Mouse (Mus musculus): Measurements from ENCODE around the gene Ttyh1.

Gene Ttyh1

DNA sequence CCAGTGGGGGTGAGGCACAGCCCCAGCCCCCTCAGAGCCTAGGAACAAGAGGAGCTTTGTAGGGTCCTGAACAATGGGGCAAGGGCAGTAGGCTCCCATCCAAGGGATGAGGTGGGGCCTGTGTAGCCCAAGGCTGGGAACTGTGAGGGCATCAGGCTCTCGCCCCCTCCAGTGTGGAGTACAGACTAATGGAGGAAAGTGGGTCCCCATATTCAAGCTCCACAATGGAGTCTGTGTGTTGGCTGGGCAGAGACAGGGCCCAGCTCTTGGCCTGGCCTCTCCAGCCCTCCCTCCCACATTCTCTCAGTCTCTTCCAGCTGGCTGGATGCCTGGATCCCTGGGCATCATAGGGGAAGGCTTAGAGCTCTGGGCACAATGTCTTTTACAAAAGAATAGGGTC lies 4.5 kb downstream of the Ttyh1 start:
- no peak for DNase-seq

DNA sequence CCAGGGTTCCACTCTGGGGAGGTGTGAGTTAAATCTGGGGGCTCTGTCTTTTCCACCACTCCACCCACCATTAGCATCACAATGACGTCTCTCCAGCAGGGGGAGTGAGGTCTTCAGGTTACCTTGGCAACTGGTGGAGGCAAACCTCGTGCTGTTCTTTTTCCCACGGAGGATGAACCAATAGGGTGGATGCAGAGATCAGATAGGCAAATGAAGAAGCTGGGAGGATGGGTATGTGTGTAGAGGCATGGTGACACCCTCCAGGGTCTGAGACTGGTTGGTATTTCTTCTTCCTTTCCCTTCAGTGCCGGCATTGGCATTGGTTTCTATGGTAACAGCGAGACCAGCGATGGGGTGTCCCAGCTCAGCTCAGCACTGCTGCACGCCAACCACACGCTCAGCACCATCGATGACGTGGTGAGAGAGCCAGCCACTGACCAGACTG lies 5.1 kb downstream of the Ttyh1 start:
- DNase-seq, result no peak

DNA sequence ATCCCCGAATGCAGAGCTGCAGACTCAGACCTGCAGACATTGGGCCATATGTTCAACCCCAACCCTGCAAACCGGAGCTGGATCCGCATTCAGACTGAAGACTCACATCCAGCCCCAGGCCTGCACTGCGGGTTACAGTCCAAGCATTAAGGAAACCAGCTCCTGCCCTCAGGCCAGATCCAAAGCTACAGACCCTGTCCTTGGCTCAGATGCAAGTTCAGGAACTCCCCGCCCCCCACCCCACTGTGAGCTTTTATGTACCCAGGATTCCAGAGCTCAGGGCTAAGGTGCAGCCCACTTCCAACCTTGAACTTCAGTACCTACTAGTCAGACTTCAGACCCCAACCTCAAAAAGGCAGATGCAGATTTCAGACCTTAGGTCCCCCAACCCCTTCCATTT lies 5.6 kb downstream of the Ttyh1 start:
- no peak for DNase-seq

DNA sequence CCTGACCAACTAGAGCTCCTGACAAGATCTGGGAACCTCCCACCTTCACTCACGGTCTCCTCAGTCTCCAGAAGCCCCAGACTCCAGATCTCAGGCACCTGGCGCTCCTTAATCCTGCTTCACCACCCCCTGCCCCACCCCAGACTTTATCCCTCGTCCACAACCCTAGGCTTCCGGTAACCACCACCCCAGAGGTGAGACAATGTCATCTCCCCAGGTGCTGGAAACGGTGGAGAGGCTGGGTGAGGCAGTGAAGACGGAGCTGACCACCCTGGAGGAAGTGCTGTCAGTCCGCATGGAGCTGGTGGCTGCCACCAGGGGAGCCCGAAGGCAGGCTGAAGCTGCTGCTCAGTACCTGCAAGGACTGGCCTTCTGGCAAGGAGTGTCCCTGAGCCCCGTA lies 6.1 kb downstream of the Ttyh1 start:
- no peak for DNase-seq

DNA sequence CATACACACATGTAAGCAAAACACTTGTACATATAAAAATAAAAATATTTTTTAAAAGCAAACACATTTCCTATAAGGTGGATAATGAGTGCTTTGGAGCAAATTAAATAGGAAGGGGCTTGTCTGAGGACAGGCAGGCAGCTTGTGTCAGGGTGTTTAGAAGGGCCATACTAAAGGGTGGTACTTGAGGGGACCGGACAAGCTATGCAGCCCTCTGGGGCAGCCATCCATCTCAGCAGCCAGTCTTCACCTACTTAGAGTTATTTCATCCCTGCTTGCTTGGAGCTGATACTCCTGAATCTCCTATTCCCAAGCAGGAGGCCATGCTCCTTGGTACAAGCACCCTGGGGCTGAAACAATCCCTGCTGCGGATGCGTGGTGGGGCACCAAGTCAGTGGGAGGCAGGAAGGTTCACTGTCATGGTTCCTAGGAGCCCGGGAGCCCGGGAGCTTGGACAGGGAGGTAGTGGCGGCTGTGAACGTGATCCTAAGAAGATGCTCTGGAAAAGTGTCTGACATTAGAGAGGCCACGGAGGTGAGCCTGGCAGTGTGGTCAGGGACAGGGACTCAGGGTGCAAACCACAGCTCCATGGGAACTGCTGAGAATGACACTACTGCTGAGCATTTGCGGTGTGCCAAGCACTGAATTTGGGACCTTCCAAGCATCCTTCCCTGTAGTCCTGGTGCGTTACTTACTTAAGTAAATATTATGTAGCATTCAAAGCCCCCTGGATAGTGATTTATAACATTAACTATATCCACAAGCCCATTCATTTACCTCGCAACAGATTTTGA lies 8.0 kb downstream of the Ttyh1 start:
- DNase-seq, result no peak

DNA sequence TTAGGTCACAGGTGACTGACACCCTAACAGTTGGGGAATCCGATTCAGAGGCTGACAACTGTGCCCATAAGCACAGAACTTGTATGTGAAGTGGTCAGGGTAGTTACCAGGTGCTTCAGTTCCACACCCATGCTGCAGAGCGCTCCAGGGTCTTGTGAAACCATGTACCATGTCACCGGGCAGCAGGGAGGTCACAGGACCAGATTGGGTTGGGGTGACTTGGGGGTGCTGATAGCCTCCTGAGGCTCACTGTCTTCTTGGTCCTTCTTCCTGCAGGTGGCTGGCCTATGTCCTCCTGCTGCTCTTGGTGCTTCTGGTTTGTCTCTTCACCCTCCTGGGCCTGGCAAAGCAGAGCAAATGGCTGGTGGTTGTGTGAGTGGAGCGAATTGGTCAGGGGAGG lies 8.7 kb downstream of the Ttyh1 start:
- no peak for DNase-seq

DNA sequence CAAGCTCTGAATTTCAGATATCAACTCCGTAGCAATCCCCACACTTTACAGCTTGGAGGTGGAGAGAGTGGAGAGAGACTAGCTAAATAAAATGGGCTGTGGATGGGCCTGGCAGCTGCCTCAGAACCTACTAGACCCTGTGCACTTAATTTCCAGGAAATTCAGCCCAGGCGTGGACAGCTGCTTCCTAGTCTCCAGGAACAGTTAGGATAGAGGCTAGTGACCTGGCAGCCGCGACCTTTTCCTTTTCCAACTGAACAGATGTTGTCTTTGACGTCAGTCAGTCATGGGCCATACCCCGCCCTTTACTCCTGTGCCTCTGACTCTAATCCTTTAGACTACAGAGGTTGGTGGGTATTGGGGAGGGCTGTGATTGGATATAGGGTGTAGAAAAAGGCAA lies 9.7 kb downstream of the Ttyh1 start:
- no peak for DNase-seq

DNA sequence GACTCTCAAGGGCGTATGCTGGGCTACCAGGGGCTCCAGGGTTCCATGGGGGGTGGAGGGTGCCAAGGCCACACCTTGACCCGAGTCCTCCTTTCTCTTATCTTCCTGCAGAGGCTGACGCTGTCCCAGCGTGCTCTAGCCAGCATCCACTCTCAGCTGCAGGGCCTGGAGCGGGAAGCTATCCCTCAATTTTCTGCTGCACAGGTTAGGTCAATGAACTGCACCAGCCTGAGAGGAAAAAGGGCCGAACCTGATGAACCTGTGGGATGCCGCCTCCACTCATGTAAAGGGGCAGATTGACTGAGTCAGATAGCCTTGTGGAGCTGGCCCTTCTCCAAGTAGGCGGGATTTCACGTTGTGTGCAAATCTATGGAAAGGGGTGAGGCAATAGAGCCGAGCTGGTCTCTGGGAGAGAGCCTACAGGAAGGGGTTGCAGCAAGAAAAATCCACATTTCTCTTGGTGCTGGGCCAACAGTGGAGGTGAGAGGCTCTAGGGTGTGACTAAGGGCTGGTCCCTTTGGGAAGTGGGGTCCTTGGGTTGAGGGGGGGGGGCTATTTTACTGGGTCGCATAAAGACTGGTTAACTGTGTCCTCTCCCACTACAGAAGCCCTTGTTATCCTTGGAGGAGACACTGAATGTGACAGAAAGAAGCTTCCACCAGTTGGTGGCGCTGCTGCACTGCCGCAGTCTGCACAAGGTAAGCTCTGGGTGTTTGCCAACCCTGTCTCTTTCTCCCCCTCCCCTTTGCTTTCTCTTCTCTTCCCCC lies 11.7 kb downstream of the Ttyh1 start:
- peak; percentile 82 to 94 for DNase-seq

DNA sequence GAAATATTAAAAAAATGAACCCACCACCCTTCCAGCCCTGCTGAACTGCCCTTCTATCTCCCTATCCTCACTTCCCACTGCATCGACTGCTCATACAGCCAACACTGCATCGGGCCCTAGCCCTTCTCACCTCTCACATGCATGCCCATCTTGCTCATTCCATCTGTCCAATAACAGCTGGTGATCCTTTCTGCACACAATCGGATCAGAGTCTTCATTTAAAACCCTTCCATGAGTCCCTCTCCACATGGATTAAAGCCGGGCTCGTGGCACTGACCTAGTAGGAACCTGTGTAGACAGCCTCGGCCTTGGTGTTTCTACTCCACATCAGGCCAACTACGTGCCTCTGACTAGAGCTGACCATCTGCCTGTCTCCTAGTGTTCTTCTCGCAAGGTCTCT lies 12.8 kb downstream of the Ttyh1 start:
- DNase-seq, result no peak

DNA sequence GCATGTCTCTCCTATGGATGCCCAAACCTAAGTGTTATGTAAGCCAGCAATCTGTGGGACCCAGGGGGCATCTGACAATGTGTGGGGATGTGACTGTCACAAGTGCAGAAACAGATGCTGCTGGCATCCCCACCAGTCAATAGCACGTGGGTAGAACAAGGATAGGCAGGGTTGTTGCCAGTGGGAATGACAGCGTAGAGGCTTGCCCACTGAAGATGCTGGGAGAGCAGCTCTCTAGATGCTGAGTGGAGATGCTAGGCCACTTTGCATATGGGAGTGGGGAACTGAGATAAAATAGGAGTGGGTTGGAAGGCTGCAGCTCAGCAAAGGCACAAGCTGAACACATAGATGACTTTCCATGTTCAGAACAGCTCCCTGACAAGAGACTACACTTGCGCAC lies 13.4 kb downstream of the Ttyh1 start:
- no peak for DNase-seq

DNA sequence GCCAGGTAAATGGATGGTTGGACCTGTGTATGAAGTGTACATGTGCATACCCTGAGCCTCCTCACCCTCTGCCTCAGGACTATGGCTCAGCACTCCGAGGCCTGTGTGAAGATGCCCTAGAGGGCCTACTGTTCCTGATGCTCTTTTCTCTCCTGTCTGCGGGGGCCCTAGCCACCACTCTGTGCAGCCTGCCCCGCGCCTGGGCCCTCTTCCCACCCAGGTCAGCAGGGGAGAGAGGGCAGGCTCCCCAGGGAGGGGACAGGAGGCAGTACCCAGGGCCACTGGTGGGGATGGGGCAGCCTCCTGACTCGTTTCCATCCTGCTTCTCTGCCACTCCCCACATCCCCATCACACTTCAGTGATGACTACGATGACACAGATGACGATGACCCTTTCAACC lies 13.8 kb downstream of the Ttyh1 start:
- DNase-seq, result no peak

DNA sequence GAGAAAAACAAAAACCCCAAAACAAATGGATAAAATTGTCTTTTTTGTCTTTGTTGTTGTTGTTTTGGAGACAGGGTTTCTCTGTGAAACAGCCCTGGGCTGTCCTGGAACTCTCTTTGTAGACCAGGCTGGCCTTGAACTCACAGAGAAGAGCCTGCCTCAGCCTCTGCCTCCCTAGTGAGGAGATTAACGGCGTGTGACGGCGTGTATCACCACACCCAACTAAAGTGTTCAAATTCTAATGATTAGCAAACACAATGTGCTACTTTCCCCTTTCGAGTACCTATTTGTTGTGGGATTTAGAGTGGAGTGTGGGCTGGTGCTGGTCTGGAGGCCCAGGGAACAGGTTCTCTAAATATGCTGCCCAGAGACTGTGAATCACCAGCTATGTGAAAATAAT lies 15.7 kb downstream of the Ttyh1 start:
- DNase-seq, result no peak

DNA sequence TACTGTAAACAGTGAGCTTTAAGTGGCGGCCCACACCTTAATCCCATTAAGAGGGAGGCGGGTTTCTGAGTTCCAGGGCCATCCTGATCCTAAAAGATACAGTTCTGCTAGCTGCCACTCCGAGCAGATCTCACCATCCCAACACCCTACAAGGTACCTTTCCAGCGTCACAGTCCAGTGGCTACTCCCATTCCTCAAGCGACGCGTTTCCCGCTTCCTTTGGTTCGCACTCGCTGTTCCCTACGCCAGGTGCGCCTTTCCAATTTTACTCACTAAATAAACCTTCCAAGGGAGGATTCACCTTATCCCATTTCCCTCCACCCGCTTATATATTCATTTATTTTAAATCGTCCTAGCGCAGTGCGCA lies 17.2 kb downstream of the Ttyh1 start:
- DNase-seq, result no peak

DNA sequence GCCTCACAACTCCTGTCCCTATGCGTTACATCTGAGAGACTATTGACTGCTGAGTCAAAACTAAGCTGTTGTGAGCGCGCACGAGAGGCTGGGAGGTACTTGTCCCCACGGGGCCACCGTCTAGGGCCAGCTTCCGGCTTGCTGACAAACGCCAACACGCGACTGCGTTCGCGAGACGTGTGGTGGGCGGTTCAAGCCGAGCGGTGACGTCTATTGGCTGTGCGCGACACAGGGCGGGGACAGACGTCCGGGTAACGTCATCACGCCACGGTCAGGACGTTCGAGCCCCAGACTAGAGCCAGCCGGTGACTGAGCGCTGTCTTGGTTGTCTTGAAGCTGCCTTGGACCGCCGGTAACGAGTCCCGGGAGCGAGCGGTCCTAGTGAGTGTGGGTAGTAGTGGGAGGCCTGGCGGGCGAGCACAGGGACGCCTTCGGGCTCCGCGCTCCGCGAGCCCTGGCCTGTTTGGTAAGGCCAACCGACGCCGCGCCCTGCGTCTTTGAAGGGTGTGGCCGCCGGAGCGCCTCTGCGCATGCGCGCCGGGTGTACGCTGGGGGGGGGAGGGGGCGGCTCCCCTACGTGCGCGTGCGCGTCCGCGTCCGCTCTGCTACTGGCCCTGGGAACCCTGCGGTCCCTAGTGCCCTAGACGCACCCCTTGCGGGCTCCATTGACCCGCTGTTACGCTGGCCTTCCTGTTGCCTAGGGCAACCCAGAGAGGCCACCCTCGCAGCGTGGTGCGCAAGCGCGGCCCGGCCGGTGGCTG lies 17.7 kb downstream of the Ttyh1 start, which contains the start of gene Leng8:
Leng8 (plus strand) TSS at position 269 of the 761 bp plus-strand sequence.
- peak; percentile 99 for DNase-seq

DNA sequence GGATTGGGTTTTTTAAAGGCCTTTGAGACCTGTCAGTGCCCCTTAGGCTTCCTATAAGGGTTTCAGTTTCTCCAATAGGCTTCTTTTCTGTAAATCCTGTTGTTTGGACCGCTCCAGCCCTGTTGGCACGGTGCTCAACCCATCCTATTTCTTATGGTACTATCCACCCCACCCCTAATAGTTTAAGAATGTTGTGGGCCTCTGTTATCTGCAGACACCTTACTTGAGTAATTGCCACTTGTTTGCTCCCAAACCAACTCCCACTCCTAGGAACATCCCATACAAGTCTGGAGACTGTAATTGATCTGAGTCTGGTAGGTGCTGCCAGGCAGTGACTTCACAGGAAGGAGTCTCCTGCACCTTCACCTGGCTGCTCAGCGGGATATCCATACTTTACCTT lies 18.5 kb downstream of the Ttyh1 start:
- no peak for DNase-seq

DNA sequence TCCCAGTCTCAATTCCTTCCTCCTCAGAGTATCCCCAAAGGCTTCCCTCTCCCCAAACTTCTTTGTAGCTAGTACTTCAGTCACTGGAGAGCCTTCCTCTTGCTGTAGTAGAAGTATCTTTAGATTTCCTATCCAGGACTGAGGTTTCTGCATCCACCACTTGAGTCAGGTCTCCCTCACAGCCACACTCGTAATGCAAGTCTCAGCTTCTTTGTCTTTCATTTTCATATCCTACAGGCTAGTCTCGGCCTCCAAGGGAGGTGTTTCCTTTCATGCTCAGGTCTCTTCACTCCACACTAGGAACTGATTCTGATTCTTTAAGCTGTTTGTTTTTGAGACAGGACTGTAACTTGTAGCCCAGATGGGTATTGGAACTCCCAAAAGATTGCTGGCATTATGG lies 19.0 kb downstream of the Ttyh1 start:
- no peak for DNase-seq

DNA sequence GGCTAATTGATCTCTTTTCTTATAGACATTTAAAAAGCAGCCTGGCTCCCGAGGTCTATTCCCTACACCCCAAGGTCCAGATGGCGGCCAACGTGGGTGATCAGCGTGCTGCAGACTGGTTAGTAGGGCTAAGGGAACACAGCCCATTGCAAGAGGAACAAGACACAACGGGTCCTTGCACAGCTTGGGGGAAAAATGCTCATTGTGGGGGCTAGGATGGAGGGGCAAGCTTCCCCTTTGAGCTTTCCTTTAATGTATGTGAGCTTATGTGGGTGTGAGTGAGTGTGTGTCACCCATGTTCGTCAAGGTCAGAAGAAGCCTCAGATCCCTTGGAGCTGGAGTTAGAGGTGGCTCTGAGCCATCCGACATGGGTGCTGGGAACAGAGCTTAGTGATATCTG lies 19.5 kb downstream of the Ttyh1 start:
- no peak for DNase-seq

DNA sequence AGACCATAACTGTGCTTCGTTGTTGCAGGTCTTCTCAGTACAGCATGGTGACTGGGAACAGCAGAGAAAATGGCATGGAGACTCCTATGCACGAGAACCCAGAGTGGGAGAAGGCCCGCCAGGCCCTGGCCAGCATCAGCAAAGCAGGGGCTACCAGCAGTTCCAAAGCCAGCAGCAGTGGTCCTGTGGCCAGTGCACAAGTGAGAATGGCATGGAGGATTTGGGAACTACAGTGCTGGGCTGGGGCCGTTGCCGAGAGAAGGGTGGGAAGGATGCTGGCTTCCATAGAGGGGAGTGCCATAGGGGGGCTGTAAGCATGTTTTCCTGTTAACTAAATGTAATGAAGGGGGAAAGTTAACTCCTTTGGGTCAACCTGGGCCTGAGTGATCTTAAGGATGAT lies 20.2 kb downstream of the Ttyh1 start:
- DNase-seq, result no peak

DNA sequence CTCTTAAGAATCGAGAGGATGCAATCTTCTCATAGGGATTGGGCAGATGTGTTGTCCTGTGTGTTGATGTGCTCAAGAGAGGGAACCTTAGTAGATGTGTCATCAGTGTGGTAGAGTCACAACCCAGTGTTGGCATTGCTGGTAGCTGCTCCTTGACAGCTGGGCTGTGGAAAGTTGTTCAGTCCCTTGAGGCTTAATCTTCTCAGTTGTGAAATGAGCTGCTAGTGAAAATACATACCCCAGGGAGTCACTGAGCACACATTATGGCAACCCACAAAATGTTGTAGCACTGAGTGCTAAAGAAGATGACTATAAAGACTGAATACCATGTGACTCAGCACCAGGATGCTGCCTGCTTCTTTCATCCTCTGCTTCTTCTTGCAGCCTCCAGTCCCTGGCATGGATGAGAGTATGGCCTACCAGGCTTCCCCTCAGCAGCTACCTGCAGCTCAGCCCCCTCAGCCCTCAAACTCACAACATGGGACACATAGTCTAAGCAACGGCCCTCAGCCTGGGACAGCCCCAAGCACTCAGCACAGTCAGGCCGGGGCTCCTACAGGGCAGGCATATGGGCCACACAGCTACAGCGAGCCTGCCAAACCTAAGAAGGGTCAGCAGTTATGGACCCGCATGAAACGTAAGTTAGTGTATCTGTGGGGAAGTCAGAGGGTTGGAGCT lies 22.6 kb downstream of the Ttyh1 start:
- no peak for DNase-seq

DNA sequence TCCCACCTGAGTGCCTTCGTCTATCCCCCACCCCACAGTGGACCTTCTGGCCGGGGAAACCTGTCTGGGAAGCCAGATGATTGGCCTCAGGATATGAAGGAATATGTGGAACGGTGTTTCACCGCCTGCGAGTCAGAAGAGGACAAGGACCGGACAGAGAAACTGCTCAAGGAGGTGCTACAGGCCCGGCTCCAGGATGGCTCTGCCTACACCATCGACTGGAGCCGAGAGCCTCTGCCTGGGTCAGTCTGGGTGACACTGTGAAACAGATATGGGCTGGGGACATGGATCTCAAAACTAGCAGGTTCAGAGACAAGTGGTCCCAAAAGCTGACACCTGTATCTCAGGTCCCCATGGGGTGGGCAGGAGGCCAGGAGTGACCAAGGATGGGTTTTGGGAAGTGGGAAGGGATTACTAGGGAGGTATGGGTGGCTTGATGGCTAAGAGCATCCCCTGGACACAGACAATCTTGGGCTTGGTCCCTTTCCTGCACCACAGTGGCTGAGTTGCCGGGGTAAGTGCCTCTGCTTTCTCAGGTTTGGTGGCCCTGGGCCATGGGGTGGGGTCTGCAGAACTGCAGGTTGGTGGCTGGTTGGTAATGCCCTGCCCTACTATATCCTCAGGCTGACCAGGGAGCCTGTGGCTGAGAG lies 23.7 kb downstream of the Ttyh1 start:
- no peak for DNase-seq

DNA sequence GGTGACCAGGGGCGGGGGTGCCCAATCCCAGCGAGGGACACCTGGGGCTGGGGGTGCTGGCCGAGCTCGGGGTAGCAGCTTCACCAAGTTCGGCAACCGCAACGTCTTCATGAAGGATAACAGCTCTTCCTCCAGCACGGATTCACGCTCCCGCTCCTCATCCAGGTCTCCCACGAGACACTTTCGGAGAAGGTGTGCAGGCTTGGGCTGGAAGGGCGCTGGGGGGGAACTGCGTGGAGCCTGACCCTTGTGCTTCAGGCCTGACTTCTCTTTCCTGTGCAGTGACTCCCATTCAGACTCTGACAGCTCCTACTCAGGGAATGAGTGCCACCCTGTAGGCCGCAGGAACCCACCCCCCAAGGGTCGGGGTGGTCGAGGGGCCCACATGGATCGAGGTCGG lies 24.3 kb downstream of the Ttyh1 start:
- DNase-seq, result no peak

DNA sequence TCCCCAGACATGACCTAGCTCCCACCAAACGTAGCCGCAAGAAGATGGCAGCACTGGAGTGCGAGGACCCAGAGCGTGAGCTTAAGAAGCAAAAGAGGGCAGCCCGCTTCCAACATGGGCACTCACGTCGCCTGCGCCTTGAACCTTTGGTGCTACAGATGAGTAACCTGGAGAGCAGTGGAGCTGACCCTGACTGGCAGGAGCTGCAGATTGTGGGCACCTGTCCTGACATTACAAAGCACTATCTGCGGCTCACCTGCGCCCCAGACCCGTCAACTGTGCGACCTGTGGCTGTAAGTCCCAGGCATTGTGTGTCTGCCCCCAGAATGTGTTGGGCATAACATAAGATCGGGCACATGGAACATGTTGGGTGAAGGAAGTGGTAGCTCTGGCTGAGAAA lies 24.8 kb downstream of the Ttyh1 start:
- DNase-seq, result no peak

All from kidney, postnatal 36 days (tissue).